Mouse (Mus musculus) cerebellum, adult 2 months (tissue): Measurements from ENCODE around the gene Pid1.

ENCODE experiments used
- CTCF ChIP-seq: fragments of 200-500 bp; IDR thresholded peaks from 2 replicates; pipeline ENCODE4 v1.5.1; 2011; ENCODE audit warnings: low read depth, mild to moderate bottlenecking, control low read depth, low read length, moderate library complexity, borderline replicate concordance; ENCODE audit not compliant: insufficient read depth
- POLR2A ChIP-seq: fragments of 200-500 bp; IDR thresholded peaks from 2 replicates; pipeline ENCODE4 v1.6.1; 2011; ENCODE audit warnings: low read length, control low read depth, borderline replicate concordance; ENCODE audit not compliant: insufficient read depth

DNA sequence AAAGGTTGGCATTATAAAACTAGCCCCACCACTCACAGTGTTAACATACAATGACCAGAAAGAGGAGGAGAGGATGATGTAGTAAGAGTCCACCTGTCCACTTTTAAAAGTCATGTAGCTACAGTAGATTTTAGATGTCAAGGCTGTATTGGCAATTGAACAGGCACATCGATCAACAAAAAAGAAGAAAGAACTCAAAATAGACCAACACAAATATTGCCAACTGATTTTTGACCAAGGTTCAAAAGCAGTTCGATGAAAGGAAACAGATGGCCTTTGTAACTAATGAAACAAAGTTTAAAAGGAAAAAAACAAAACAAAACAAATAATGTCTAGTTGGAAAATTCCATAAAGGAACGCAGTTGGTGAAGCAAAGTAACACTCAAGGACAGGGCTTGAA lies 35.7 kb upstream of the Pid1 start:
- TF ChIP-seq CTCF (no peak), POLR2A (no peak)
